Comparison of ENCODE assay signal across 9 mouse cellular contexts in genomic region chr11:57582818-57583635, GRCm38 (mm10).
DNase-seq lines count a peak whose midpoint lies in the region; ATAC-seq lines count a peak whose summit lies in the region.
"Had no signal": no experiment of that assay in that cellular context is flagged by ENCODE, and none has a peak within 500 bp of the region (broad histone marks: within the 10 kb centered on the region; RNA-seq: fewer than 3 reads in every experiment).

No protein-coding gene starts in this region.

- no peak overlapping the region for H3K27ac ChIP-seq in limb, embryonic 13.5 days
- no peak overlapping the region for H3K27ac ChIP-seq in limb, embryonic 10.5 days
- no peak overlapping the region for H3K27ac ChIP-seq in liver, embryonic 13.5 days
- H3K27ac ChIP-seq: stomach, embryonic 15.5 days had no signal

- 22% methylated on average over 10 of the region's 10 CpGs for WGBS in limb, embryonic 13.5 days
- 24% methylated on average over 10 of the region's 10 CpGs for WGBS in limb, embryonic 10.5 days
- 19% methylated on average over 10 of the region's 10 CpGs for WGBS in liver, embryonic 13.5 days (ENCODE audit: insufficient replicate concordance)

- no peaks in the 10 kb centered on the region for H3K36me3 ChIP-seq in limb, embryonic 13.5 days
- no peaks in the 10 kb centered on the region for H3K36me3 ChIP-seq in limb, embryonic 10.5 days
- H3K36me3 ChIP-seq in liver, embryonic 13.5 days = no peaks in the 10 kb centered on the region
- H3K36me3 ChIP-seq: stomach, embryonic 15.5 days had no signal

- H3K4me2 ChIP-seq in limb, embryonic 13.5 days (replicated peaks) = no peak overlapping the region
- peak overlapping the region; percentile 28 for H3K4me2 ChIP-seq in liver, embryonic 13.5 days
- H3K4me2 ChIP-seq: stomach, embryonic 15.5 days had no signal

- H3K9me3 ChIP-seq in limb, embryonic 13.5 days = no peaks in the 10 kb centered on the region
- H3K9me3 ChIP-seq in limb, embryonic 10.5 days (replicated peaks) = no peaks in the 10 kb centered on the region
- no peaks in the 10 kb centered on the region for H3K9me3 ChIP-seq in liver, embryonic 13.5 days (replicated peaks)
- H3K9me3 ChIP-seq: stomach, embryonic 15.5 days had no signal

- DNase-seq in limb, embryonic 10.5 days (ENCODE audit: low spot score) = no peak
- peak; percentile 7 for DNase-seq in fat pad, adult 2 months (ENCODE audit: extremely low read depth, low read depth, low spot score)
- peak; percentile 3 for DNase-seq in liver, embryonic 13.5 days
- peak; percentile 47 for DNase-seq in retina, postnatal 1 day
- no peak for DNase-seq in natural killer cell, adult 2 months (ENCODE audit: low spot score in 2 of 2)
- no peak for DNase-seq in urinary bladder, postnatal 10 days (ENCODE audit: low spot score)
- DNase-seq in yolk sac, embryonic 10.5 days (ENCODE audit: low spot score) = no peak

- ATAC-seq in limb, embryonic 13.5 days (ENCODE audit: low FRiP score, low read depth) = 0 out of 2 replicates have a peak, but pooled peaks have one; percentile 51
- 0 out of 2 replicates have a peak, but pooled peaks have one; percentile 50 for ATAC-seq in liver, embryonic 13.5 days (ENCODE audit: low read depth)

- peaks cover 21% of the 10 kb centered on the region for H3K4me1 ChIP-seq in limb, embryonic 13.5 days
- H3K4me1 ChIP-seq in limb, embryonic 10.5 days = peaks cover 18% of the 10 kb centered on the region
- H3K4me1 ChIP-seq in liver, embryonic 13.5 days (replicated peaks) = peaks cover 37% of the 10 kb centered on the region
- H3K4me1 ChIP-seq: stomach, embryonic 15.5 days had no signal

- H3K9ac ChIP-seq in limb, embryonic 13.5 days = no peak overlapping the region
- no peak overlapping the region for H3K9ac ChIP-seq in liver, embryonic 13.5 days
- H3K9ac ChIP-seq: stomach, embryonic 15.5 days had no signal

- no peaks in the 10 kb centered on the region for H3K27me3 ChIP-seq in limb, embryonic 13.5 days
- H3K27me3 ChIP-seq in limb, embryonic 10.5 days (ENCODE audit: low read depth, poor library complexity, severe bottlenecking) = no peaks in the 10 kb centered on the region
- no peaks in the 10 kb centered on the region for H3K27me3 ChIP-seq in liver, embryonic 13.5 days
- H3K27me3 ChIP-seq: stomach, embryonic 15.5 days had no signal

- H3K4me3 ChIP-seq in limb, embryonic 13.5 days = no peak overlapping the region
- H3K4me3 ChIP-seq in limb, embryonic 10.5 days = no peak overlapping the region
- H3K4me3 ChIP-seq in liver, embryonic 13.5 days (replicated peaks) = no peak overlapping the region
- H3K4me3 ChIP-seq: stomach, embryonic 15.5 days had no signal

Comparison
In these comparisons a context has a peak if more than half of its experiments do, and no peak if none do; other contexts are left out.
1. DNase-seq: peak in fat pad, adult 2 months (single experiment), liver, embryonic 13.5 days (single experiment) and retina, postnatal 1 day (single experiment); none in limb, embryonic 10.5 days (single experiment), natural killer cell, adult 2 months (0 of 2), urinary bladder, postnatal 10 days (single experiment) and yolk sac, embryonic 10.5 days (single experiment).